Mouse (Mus musculus) liver, embryonic 12.5 days (tissue): ENCODE results near the gene Mical1. TPM values are rescaled to one million over a fixed set of nuclear protein-coding genes. Genes with fewer than 3 reads are reported as not detected.
A peak's percentile ranks its signal among the peaks of the same experiment; 100 is the strongest.
"Not testable (repeated sequence)": the region's sequence is repeated elsewhere in the genome, so short reads cannot be mapped to it uniquely, and the experiment has no call there.

Experiments
- ATAC-seq: fragments of 200-750 bp; cut with Nextera tagmentation; 2 replicates; pipeline ENCODE4 v1.8.0; 2017; ENCODE audit warnings: moderate number of reproducible peaks, mild to moderate bottlenecking, moderate library complexity
- H3K27ac ChIP-seq: fragments of 300-500 bp; sonication (generic); 2 replicates; pipeline ENCODE4 v1.5.1; 2016; ENCODE audit warnings: mild to moderate bottlenecking
- H3K27me3 ChIP-seq: fragments of 300-500 bp; sonication (generic); replicated peaks from 2 replicates; pipeline ENCODE4 v1.6.1; 2016; ENCODE audit warnings: mild to moderate bottlenecking, moderate library complexity
- H3K36me3 ChIP-seq: fragments of 300-500 bp; sonication (generic); 2 replicates; pipeline ENCODE4 v1.6.1; 2016; ENCODE audit warnings: mild to moderate bottlenecking, moderate library complexity
- H3K4me1 ChIP-seq: fragments of 300-500 bp; sonication (generic); 2 replicates; pipeline ENCODE4 v1.6.1; 2016
- H3K4me2 ChIP-seq: fragments of 300-500 bp; sonication (generic); 2 replicates; pipeline ENCODE4 v1.6.1; 2016; ENCODE audit warnings: mild to moderate bottlenecking, moderate library complexity
- H3K4me3 ChIP-seq: fragments of 300-500 bp; sonication (generic); 2 replicates; pipeline ENCODE4 v1.5.1; 2016; ENCODE audit warnings: mild to moderate bottlenecking, moderate library complexity
- H3K9ac ChIP-seq: fragments of 300-500 bp; sonication (generic); 2 replicates; pipeline ENCODE4 v1.6.1; 2016; ENCODE audit warnings: mild to moderate bottlenecking, moderate library complexity
- H3K9me3 ChIP-seq: fragments of 300-500 bp; sonication (generic); replicated peaks from 2 replicates; pipeline ENCODE4 v1.6.1; 2016; ENCODE audit warnings: mild to moderate bottlenecking, moderate library complexity
- WGBS: fragments of 180-500 bp; shearing (Covaris S2); methylation state at CpG from one replicate; pipeline ENCODE4 v1.1.7; 2016; ENCODE audit not compliant: insufficient replicate concordance; 5-methylcytosine and 5-hydroxymethylcytosine counted together
- polyA plus RNA-seq: library from polyadenylated mRNA; unstranded; fragments of >200 nt; fragmentation: Nextera tagmentation; extraction: Ambion mirVana; gene quantifications from 2 replicates; pipeline ENCODE4 v1.2.1, GENCODE M21; 2016

Gene Mical1
- polyA plus RNA-seq, 1 experiment from 2014 or later, result 10.6 TPM

DNA sequence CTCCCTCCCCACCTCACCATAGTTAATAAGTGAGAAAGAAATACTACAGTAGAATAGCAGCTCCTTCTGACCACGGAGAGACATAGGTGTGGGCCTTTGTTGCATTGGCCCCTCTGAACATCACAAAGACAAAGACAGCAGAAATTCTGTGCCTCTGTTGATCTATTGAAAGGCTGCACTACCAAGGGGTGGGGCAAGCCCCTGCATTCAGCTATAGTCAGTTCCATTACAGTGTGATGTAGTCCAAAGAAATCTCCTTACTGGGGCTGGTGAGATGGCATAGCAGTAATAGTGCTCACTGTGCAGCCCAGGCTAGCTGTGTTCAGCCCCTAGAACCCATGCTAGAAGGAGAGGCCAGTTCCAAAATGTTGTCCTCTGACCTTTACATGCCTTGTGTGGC lies 28.9 kb downstream of the Mical1 start:
- ATAC-seq, result no peak

DNA sequence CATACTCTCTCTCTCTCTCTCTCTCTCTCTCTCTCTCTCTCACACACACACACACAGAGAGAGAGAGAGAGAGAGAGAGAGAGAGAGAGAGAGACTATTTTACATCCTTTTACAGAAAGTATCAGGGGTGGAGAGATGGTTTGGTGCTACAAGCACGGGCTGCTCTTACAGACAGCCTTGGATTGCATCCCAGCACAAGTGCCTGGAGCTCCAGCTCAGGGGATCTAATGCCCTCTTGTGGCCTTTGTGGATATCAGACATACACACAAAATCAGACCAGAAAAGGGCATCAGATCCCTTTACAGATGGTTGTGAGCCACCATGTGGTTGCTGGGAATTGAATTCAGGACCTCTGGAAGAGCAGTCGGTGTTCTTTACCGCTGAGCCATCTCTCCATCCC lies 29.3 kb downstream of the Mical1 start:
- 3% methylated on average over 3 of the region's 3 CpGs for WGBS
- not testable (repeated sequence) for H3K36me3 ChIP-seq, H3K27me3 ChIP-seq, ATAC-seq, H3K4me3 ChIP-seq, H3K4me1 ChIP-seq, H3K27ac ChIP-seq, H3K9ac ChIP-seq, H3K9me3 ChIP-seq, H3K4me2 ChIP-seq

More for the DNA sequence above, 28.9 kb downstream of the Mical1 start:
- H3K9ac ChIP-seq, result no peak overlapping the region
- H3K4me1 ChIP-seq, result no peaks in the 10 kb centered on the region
- H3K27me3 ChIP-seq, result no peaks in the 10 kb centered on the region
- H3K4me2 ChIP-seq, result no peak overlapping the region
- no peaks in the 10 kb centered on the region for H3K9me3 ChIP-seq
- no peak overlapping the region for H3K27ac ChIP-seq
- no peak overlapping the region for H3K4me3 ChIP-seq
- H3K36me3 ChIP-seq, result no peaks in the 10 kb centered on the region
- 88% methylated on average over 1 of the region's 1 CpGs for WGBS

DNA sequence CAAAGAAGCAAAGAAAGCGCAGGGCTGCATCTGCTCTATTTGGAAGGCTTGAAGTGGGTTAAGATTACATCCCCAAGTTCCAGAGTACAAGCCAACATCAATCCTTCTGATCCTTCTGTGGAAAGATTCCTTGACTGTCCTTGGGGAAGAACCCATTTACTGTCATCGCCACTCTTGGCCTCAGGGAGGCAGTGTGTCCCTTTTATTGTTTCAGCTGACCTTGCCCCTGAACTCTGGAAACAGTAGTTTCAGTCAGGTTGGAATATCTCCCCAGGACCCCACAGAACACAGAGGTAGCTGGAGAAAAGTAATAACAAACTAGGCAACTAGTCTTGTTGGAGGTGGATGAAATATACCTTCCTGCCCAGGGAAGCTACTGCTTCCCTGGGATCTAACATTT lies 33.0 kb downstream of the Mical1 start:
- Histone ChIP-seq H3K36me3 (no peaks in the 10 kb centered on the region), H3K9me3 (no peaks in the 10 kb centered on the region), H3K4me3 (no peak overlapping the region), H3K4me1 (no peaks in the 10 kb centered on the region), H3K27ac (no peak overlapping the region), H3K27me3 (0 out of 2 replicates have a peak, but pooled peaks cover 4% of the 10 kb centered on the region), H3K9ac (no peak overlapping the region), H3K4me2 (no peak overlapping the region)
- 31% methylated on average over 2 of the region's 2 CpGs for WGBS
- no peak for ATAC-seq

DNA sequence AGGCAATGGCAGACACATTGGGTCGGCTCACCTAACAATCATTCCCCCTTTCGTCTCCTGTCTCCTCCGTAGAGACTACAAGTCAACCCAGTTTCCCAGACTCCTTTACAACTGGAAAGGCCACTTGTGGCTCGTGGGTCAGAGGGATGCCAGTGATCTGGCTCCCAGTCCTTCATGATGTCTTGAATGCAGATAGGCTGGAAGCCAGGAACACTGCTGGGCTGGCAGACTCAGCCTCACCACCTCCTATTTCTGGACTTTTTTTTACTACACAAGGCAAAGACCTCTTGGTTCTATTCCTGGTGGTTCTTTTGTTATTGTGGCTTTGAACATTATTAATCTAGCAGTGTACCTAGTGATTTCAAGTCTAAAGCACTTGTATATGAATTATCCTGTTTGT lies 38.2 kb downstream of the Mical1 start:
- Histone ChIP-seq H3K27me3 (0 out of 2 replicates have a peak, but pooled peaks cover 4% of the 10 kb centered on the region), H3K4me3 (no peak overlapping the region), H3K36me3 (no peaks in the 10 kb centered on the region), H3K9ac (no peak overlapping the region), H3K4me2 (no peak overlapping the region), H3K9me3 (no peaks in the 10 kb centered on the region), H3K27ac (no peak overlapping the region), H3K4me1 (peaks cover 10% of the 10 kb centered on the region)
- WGBS, result 65% methylated on average over 4 of the region's 4 CpGs
- no peak for ATAC-seq

DNA sequence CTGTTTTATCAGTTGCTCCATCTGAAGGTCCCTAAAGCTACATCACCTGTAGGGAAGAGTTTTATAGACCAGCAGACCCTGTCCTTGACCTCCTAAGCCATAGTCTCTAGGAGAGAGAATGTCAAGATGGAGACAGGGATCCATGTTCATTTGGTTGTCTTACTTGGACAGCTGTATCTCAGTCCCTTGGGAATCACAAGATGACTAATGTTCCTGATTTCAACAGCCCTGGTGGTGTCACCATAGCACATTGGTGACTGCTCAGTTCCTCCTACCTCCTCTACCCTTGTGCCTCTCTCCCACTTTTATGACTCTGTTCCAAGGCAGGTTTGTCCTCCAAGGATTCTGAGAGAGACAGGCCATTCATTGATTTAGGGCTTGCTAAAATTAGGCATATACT lies 38.8 kb downstream of the Mical1 start:
- Histone ChIP-seq H3K4me3 (no peak overlapping the region), H3K9me3 (no peaks in the 10 kb centered on the region), H3K4me2 (no peak overlapping the region), H3K27ac (no peak overlapping the region), H3K27me3 (0 out of 2 replicates have a peak, but pooled peaks cover 4% of the 10 kb centered on the region), H3K4me1 (peaks cover 10% of the 10 kb centered on the region), H3K9ac (no peak overlapping the region), H3K36me3 (no peaks in the 10 kb centered on the region)
- no peak for ATAC-seq

DNA sequence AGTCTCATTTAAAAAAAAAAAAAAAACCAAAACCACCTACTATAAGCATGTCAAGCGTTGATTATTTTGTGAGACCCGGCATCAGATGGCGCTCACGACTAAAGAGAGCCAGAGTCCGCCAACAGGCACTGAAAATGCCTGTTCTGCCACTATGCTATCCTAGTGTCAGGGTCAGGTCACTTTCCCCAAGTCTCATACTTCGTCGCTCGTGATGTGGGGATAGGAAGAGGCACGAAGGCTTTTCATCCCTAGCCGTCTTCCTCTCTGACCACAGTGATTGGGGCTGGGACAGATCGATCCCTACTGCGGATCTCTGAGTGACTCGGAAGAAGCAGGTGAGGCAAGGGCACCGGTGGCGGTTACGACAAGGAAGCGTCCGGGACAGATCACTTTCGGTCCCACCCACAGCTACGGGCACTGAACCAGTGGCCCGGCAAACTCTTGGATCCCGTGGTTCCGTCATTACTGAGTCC lies 42.4 kb downstream of the Mical1 start:
- no peaks in the 10 kb centered on the region for H3K9me3 ChIP-seq
- H3K36me3 ChIP-seq, result peaks cover 6% of the 10 kb centered on the region
- H3K9ac ChIP-seq, result peak overlapping the region; percentile 94
- peak overlapping the region; percentile 95 for H3K27ac ChIP-seq
- peak overlapping the region; percentile 96 for H3K4me3 ChIP-seq
- no peaks in the 10 kb centered on the region for H3K27me3 ChIP-seq
- H3K4me2 ChIP-seq, result peak overlapping the region; percentile 81
- peak; percentile 78 for ATAC-seq
- under 1% methylated on average over 23 of the region's 23 CpGs for WGBS
- peaks cover 38% of the 10 kb centered on the region for H3K4me1 ChIP-seq

DNA sequence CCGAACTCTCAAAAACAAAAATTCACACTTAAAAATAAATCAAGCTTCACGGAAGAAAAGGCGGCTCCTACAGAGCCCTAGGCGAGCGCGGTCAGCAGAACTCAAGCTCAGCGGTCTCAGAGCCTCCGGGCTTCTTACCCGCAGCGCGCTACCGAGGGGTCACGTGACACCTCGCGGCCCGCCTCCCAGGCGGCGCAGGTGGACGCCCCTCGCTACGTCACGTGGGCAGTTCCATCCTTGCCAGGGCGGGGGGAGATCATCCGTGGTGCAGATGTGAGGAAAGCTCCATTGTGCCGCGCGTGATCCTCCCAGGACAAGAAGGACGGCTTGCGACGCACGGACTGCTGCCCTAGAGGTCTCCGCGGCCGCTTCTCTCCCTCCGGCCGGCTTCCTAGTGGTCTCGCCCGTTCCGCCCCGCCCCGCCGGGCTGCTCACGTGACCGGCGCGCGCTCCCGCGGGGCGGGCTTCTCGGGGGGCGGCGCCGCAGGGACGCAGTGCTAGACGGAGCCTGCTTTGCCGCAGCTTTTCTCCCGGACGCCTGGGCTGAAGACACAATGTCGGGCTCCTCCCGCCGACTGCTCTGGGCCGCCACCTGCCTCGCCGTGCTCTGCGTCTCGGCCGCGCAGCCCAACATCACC lies 43.0 kb downstream of the Mical1 start, which contains the start of gene Cd164:
Gene Cd164 (plus strand): TSS at position 434 of the 638 bp plus-strand sequence.
- whole genome bisulfite sequencing, result under 1% methylated on average over 69 of the region's 69 CpGs
- peak; percentile 89 for ATAC-seq
- H3K36me3 ChIP-seq, result peaks cover 11% of the 10 kb centered on the region

DNA sequence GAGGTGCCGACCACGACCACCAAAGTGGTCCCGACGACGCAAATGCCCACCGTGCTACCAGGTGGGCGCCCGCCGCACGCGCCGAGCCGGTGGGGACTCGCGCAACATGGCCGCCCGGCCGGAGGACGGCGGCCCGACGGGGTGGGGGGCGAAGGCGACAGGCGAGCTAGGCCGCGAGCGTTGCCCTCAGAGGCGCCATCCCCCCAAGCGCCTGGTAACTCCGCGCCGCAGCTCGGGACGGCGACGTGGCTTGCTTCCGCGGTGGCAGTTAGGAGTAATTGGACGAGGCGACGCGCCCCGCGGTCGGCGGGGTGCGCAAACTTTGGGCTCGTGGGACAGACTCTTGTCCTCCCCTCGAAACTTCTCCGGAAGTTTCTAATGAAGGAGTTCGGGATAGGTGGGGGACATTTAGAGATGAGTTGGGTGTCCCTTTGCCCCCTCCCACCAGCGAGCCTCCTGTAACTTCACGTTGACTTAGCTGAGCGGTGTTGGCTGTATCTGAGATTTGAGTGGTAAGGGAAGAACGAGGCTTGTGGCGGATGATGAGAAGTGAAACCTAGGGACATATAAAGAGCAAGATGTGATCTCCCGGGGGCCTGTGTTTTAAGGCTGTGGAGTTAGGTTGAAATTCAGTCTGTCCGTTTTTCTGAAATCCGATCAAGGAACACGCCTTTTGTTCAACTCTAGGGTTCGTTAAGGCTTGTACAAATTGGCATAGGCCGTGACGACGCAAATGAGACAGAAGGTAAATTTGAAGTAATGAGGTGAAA lies 43.7 kb downstream of the Mical1 start:
- H3K36me3 ChIP-seq, result peaks cover 19% of the 10 kb centered on the region
- peak overlapping the region; percentile 95 for H3K27ac ChIP-seq
- peak overlapping the region; percentile 81 for H3K4me2 ChIP-seq
- under 1% methylated on average over 65 of the region's 65 CpGs for WGBS
- H3K9me3 ChIP-seq, result no peaks in the 10 kb centered on the region
- peaks cover 41% of the 10 kb centered on the region for H3K4me1 ChIP-seq
- no peaks in the 10 kb centered on the region for H3K27me3 ChIP-seq
- peak; percentile 48 for ATAC-seq
- peak overlapping the region; percentile 94 for H3K9ac ChIP-seq
- peak overlapping the region; percentile 96 for H3K4me3 ChIP-seq

More for the DNA sequence above, 43.0 kb downstream of the Mical1 start, which contains the start of gene Cd164:
- Histone ChIP-seq H3K4me1 (peaks cover 41% of the 10 kb centered on the region), H3K9me3 (no peaks in the 10 kb centered on the region), H3K4me2 (peak within 1 kb of the TSS; percentile 81), H3K9ac (peak within 1 kb of the TSS; percentile 94), H3K4me3 (peak within 1 kb of the TSS; percentile 96), H3K27me3 (no peaks in the 10 kb centered on the region), H3K27ac (peak within 1 kb of the TSS; percentile 95)

DNA sequence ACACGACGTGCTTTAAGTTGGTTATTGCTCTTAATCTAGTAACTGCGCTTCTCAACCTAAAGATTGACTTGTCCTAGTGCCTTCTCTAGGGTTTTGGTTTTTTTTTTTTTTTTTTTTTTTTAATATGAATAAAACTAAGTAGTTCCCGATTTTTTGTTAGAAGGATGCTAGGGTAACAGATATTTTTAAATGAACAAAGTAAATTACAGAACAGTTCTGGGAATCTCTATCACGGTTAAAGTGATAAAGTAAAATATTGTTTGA lies 44.2 kb downstream of the Mical1 start:
- peak overlapping the region; percentile 81 for H3K4me2 ChIP-seq
- H3K9me3 ChIP-seq, result no peaks in the 10 kb centered on the region
- no peak for ATAC-seq
- peak overlapping the region; percentile 96 for H3K4me3 ChIP-seq
- H3K9ac ChIP-seq, result peak overlapping the region; percentile 94
- peaks cover 22% of the 10 kb centered on the region for H3K36me3 ChIP-seq
- H3K4me1 ChIP-seq, result peaks cover 44% of the 10 kb centered on the region
- 5% methylated on average over 5 of the region's 5 CpGs for WGBS
- H3K27me3 ChIP-seq, result no peaks in the 10 kb centered on the region
- H3K27ac ChIP-seq, result peak overlapping the region; percentile 95; the same call in 1 of the 2 replicates

DNA sequence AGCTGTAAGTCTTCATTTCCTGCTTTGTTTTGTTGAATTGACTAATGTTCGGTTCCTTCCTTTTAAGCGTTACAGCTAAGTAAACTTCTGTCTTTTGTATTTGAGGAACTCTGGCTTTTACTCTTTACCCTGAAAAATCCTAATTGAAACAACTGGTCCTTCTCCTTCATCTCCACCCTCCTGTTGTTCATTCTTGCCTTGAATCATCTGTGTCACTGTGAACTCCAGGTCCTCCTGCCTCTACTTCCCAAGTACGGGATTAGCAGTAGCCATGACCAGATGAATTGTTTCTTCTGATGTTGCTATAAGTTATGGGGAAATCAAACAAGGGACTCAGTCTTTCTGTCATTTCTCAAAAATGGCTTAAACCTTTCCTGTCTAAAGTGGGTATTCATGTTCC lies 47.3 kb downstream of the Mical1 start:
- Histone ChIP-seq H3K9ac (no peak overlapping the region), H3K4me2 (no peak overlapping the region), H3K4me1 (peaks cover 38% of the 10 kb centered on the region), H3K36me3 (peaks cover 46% of the 10 kb centered on the region), H3K4me3 (no peak overlapping the region), H3K27me3 (no peaks in the 10 kb centered on the region), H3K27ac (no peak overlapping the region), H3K9me3 (no peaks in the 10 kb centered on the region)
- ATAC-seq, result no peak
- 74% methylated on average over 3 of the region's 3 CpGs for WGBS

DNA sequence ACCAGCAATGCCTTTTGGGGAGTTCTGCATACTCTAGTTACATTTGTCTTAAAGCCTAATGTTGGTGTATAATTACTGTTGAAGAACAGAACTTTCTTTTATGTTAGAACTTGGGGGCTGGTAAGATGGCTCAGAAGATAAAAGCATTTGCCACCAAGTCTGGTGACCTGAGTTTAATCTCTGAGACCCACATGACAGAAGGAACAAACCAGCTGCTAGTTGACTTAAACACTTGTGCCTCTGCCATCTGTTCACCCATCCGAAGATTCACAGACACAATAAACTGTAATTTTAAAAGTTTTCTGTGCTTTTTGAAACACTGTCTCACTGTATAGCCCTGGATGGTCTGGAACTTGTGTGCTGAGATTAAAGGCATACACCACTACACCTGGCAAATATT lies 49.6 kb downstream of the Mical1 start:
- peaks cover 66% of the 10 kb centered on the region for H3K36me3 ChIP-seq
- 63% methylated on average over 1 of the region's 1 CpGs for WGBS
- peaks cover 36% of the 10 kb centered on the region for H3K4me1 ChIP-seq
- no peak overlapping the region for H3K4me2 ChIP-seq
- H3K9me3 ChIP-seq, result no peaks in the 10 kb centered on the region
- H3K27ac ChIP-seq, result no peak overlapping the region
- H3K9ac ChIP-seq, result no peak overlapping the region
- no peak overlapping the region for H3K4me3 ChIP-seq
- H3K27me3 ChIP-seq, result no peaks in the 10 kb centered on the region
- ATAC-seq, result no peak

DNA sequence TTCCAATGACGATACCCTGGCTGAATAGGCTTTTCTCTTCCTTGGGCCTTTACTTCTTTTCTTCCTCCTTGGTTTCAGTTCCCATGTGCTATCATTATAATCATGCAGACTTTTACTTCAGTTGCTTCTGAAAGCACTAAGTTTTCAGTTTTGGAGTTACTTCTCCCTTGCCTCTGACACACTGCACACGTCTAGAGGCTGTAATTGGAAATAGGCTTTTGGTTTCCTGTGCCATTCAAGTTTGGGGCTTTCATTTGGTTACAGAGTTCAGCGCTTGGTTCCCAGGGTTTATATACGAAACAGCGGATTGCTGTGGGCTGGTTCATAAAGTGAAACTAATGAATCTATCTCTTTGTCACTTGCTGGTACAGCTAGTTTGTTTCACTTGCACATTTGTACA lies 53.9 kb downstream of the Mical1 start:
- Histone ChIP-seq H3K36me3 (peaks cover 83% of the 10 kb centered on the region), H3K4me2 (no peak overlapping the region), H3K4me3 (no peak overlapping the region), H3K4me1 (peaks cover 8% of the 10 kb centered on the region), H3K9ac (no peak overlapping the region), H3K27me3 (no peaks in the 10 kb centered on the region), H3K27ac (no peak overlapping the region), H3K9me3 (no peaks in the 10 kb centered on the region)
- ATAC-seq, result no peak
- 82% methylated on average over 5 of the region's 5 CpGs for WGBS
